Mouse (Mus musculus) myocyte (in vitro differentiated cells): ENCODE results near the gene Uvrag. TPM values are rescaled to one million over a fixed set of nuclear protein-coding genes. Genes with fewer than 3 reads are reported as not detected.

Experiments
- H3K27me3 ChIP-seq: one replicate; pipeline ENCODE4 v1.6.1; 2011; ENCODE audit not compliant: control insufficient read depth, insufficient read depth, insufficient read length
- H3K36me3 ChIP-seq: one replicate; pipeline ENCODE4 v1.6.1; 2011; ENCODE audit not compliant: control insufficient read depth, insufficient read depth
- H3K4me2 ChIP-seq: one replicate; pipeline ENCODE4 v1.6.1; 2011; ENCODE audit warnings: low read depth, control low read depth
- H3K4me3 ChIP-seq: one replicate; pipeline ENCODE4 v1.5.1; 2011; ENCODE audit warnings: mild to moderate bottlenecking, control low read depth, moderate library complexity
- H3K79me2 ChIP-seq: one replicate; pipeline ENCODE4 v1.6.1; 2011; ENCODE audit not compliant: control insufficient read depth, insufficient read depth
- H3ac ChIP-seq: one replicate; pipeline ENCODE4 v1.6.1; 2011; ENCODE audit not compliant: control insufficient read depth, insufficient read length
- CEBPB ChIP-seq: IDR thresholded peaks from 2 replicates; pipeline ENCODE4 v1.6.1; 2011; ENCODE audit warnings: mild to moderate bottlenecking, moderate library complexity; ENCODE audit not compliant: poor library complexity, insufficient read depth, severe bottlenecking
- E2F4 ChIP-seq: IDR thresholded peaks from one replicate; pipeline ENCODE4 v1.6.1; 2011; ENCODE audit warnings: mild to moderate bottlenecking, control low read depth, moderate library complexity; ENCODE audit not compliant: insufficient read depth
- MAX ChIP-seq: IDR thresholded peaks from one replicate; pipeline ENCODE4 v1.6.1; 2011; ENCODE audit warnings: low read depth, mild to moderate bottlenecking, control low read depth
- MYOD1 ChIP-seq, 3 experiments: IDR thresholded peaks; one replicate each; pipeline ENCODE4 v1.6.1; 2011; ENCODE audit warnings: control low read depth in 2 of 3, low read depth in 2 of 3, mild to moderate bottlenecking in 2 of 3, moderate library complexity in 1 of 3; ENCODE audit not compliant: insufficient read length in 2 of 3, control insufficient read depth in 1 of 3
- MYOG ChIP-seq, 3 experiments: IDR thresholded peaks; one replicate each; pipeline ENCODE4 v1.6.1; 2011; ENCODE audit warnings: control low read depth in 2 of 3, low read depth in 2 of 3, mild to moderate bottlenecking in 2 of 3; ENCODE audit not compliant: insufficient read length in 2 of 3, control insufficient read depth in 1 of 3, insufficient read depth in 1 of 3
- POLR2A ChIP-seq: IDR thresholded peaks from one replicate; pipeline ENCODE4 v1.6.1; 2011; ENCODE audit warnings: low read depth, mild to moderate bottlenecking, control low read depth, moderate library complexity; ENCODE audit not compliant: insufficient read length
- POLR2AphosphoS2 ChIP-seq: IDR thresholded peaks from one replicate; pipeline ENCODE4 v1.6.1; 2011; ENCODE audit warnings: low read depth, control low read depth; ENCODE audit not compliant: insufficient read length
- REST ChIP-seq: IDR thresholded peaks from one replicate; pipeline ENCODE4 v1.6.1; 2011; ENCODE audit warnings: mild to moderate bottlenecking, control low read depth, moderate library complexity; ENCODE audit not compliant: insufficient read depth, insufficient read length
- SRF ChIP-seq: IDR thresholded peaks from one replicate; pipeline ENCODE4 v1.6.1; 2011; ENCODE audit warnings: low read depth; ENCODE audit not compliant: control insufficient read depth, insufficient read length
- TCF12 ChIP-seq: IDR thresholded peaks from one replicate; pipeline ENCODE4 v1.6.1; 2011; ENCODE audit warnings: mild to moderate bottlenecking, control low read depth; ENCODE audit not compliant: poor library complexity, insufficient read depth, severe bottlenecking
- TCF3 ChIP-seq: IDR thresholded peaks from one replicate; pipeline ENCODE4 v1.6.1; 2011; ENCODE audit warnings: low read depth, control low read depth; ENCODE audit not compliant: insufficient read length
- USF1 ChIP-seq: IDR thresholded peaks from one replicate; pipeline ENCODE4 v1.6.1; 2011; ENCODE audit warnings: low read depth, mild to moderate bottlenecking, control low read depth, moderate library complexity
- polyA plus RNA-seq: library from polyadenylated mRNA; unstranded; fragments of >200 nt; fragmentation: generic; extraction: Trizol; gene quantifications from one replicate; pipeline ENCODE4 v1.2.1, GENCODE M21; 2012; ENCODE audit warnings: missing spikeins

Gene Uvrag
- polyA plus RNA-seq, 1 experiment: 9.0 TPM

DNA sequence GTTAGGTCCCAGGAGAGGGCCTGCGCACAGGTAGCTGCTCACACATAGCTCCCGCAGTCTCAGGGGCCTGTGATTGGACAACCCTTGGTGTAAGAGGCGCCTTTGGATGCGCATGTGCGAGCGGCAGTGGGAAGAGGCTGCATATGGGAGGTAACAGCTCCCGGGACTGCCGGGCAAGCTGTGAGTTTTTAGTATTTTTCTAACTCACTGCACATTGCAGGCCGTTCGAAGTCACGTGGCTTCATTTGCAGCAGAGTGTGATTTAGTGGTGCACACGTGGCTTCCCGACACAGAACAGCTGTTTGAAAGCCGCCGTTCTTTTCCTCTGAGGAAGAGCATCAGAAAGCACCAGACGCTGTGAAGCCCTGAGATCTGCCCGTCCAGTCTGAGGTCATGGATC lies 125.5 kb downstream of the Uvrag start:
- Histone ChIP-seq H3K79me2 (no peaks in the 10 kb centered on the region), H3K4me2 (no peak overlapping the region), H3K36me3 (no peaks in the 10 kb centered on the region), H3K4me3 (no peak overlapping the region), H3K27me3 (no peaks in the 10 kb centered on the region), H3ac (no peak overlapping the region)
- TF ChIP-seq MAX (no peak), POLR2A (no peak), TCF3 (no peak), CEBPB (no peak), MYOD1 (IDR thresholded peaks at IDR 0.05; ENCODE audit: control insufficient read depth in 1 of 3, insufficient read length in 2 of 3, low read depth in 2 of 3) (no peak)

DNA sequence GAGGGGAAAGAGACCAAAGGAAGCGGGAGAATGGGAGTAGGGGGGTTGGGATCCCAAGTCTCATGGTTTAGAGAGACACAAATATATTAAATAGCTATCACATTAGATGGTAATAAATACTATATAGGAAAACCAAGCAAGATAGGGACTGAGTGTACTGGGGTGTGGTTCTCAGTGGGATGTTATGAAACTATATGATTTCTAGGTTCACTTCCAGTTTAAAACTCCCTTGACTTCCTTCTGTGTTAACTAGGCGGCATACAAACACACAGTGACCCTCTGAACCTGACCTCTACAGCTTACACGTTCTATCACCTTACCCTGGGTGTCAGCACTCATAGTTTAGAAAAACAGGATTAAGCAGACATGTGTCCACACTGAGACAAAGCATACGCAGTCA lies 126.3 kb downstream of the Uvrag start:
- Histone ChIP-seq H3K36me3 (no peaks in the 10 kb centered on the region), H3K4me2 (no peak overlapping the region), H3K4me3 (no peak overlapping the region), H3K79me2 (no peaks in the 10 kb centered on the region), H3ac (no peak overlapping the region), H3K27me3 (no peaks in the 10 kb centered on the region)
- TF ChIP-seq TCF12 (no peak), E2F4 (no peak), TCF3 (no peak), POLR2A (no peak), REST (no peak), MYOD1 (IDR thresholded peaks at IDR 0.05; ENCODE audit: control insufficient read depth in 1 of 3, insufficient read length in 2 of 3, low read depth in 2 of 3) (no peak), SRF (no peak), USF1 (no peak), POLR2AphosphoS2 (no peak), MYOG (IDR thresholded peaks at IDR 0.05; ENCODE audit: control insufficient read depth in 1 of 3, insufficient read depth in 1 of 3, insufficient read length in 2 of 3, low read depth in 2 of 3) (no peak), MAX (no peak), CEBPB (no peak)

DNA sequence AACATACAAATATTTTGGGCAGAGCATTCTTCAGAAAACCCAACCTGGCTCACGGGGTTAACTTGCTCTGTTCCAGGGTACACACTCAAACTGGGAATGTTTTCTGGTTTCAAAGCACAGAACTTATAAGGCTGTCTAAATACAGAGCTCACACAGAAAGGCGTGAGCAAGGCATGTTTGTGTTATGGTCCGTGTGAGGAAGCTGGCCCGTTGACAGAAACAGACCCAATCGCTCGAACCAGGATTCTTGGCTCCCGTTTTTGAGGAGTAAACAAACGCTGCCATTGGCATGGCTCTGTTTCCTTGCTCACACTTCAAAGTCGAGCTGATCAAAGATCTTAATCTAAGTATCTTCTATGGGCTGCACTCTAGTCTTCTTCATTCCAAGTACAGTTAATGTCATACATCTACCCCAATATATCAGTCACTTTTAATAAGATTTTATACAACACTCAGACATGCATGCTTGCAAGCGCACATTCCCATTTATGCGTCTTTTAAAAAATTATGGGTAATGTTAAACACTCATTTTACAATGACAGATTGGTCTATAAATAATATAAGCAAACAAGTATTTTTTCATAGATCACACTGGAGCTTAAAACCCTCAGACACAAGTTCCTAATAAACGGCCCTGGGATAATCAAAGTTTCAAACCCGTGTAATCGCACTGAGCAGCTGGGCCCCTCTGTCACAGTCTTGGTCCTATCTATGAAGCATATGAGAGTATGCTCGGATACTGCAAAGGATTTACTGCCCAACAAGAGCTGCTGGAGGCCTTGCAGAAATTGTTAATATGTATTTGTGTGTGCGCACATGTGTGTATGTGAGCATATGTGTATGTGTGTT lies 133.2 kb downstream of the Uvrag start:
- Histone ChIP-seq H3K27me3 (no peaks in the 10 kb centered on the region), H3K36me3 (peaks cover 5% of the 10 kb centered on the region), H3K79me2 (no peaks in the 10 kb centered on the region), H3K4me2 (no peak overlapping the region), H3K4me3 (no peak overlapping the region), H3ac (no peak overlapping the region)
- TF ChIP-seq E2F4 (no peak), MYOD1 (IDR thresholded peaks at IDR 0.05; ENCODE audit: control insufficient read depth in 1 of 3, insufficient read length in 2 of 3, low read depth in 2 of 3) (no peak), REST (no peak)

DNA sequence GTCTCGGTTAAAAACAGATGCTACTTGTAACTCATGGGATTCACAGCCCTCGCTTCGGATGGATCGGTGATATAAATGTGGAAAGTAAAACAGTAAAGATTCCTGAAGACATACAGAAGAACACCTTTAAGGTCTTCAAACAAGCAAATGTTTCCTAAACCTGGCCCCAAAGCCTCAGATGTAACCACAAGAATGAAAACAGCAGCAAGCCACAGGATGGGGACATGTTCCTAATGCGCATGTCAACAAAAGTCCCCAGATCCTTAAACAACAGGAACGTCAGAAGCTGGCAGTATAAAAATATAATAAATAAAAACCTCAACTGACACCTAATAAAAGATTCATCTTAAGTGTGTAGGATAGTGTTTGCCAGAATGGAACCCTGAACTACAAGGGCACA lies 137.7 kb downstream of the Uvrag start:
- TF ChIP-seq USF1 (no peak), TCF12 (no peak), SRF (no peak), REST (no peak), POLR2A (no peak)
- no peak overlapping the region for H3ac ChIP-seq
- H3K36me3 ChIP-seq: peaks cover 5% of the 10 kb centered on the region
- no peak overlapping the region for H3K4me3 ChIP-seq
- no peaks in the 10 kb centered on the region for H3K79me2 ChIP-seq
- no peak overlapping the region for H3K4me2 ChIP-seq
- no peaks in the 10 kb centered on the region for H3K27me3 ChIP-seq

DNA sequence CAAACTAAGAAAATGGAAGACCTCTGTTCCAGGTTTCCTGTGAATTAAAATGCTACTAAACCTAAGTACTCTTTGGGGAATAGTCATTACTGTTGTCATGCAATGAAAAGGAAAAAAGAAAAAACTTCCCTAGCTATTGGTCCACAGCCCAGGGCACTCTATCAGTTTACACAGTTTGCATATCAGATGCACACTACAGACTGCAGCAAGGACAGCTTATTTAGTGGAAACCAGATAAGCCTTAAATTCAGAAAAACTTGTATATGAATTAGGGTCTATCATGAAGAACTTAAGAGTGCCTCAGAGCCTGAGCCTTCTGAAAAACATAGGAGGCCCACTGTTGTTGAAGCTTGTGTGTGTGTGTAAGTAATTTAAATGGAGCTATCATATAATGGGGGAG lies 142.2 kb downstream of the Uvrag start:
- no peak for TF ChIP-seq POLR2A
- no peak for TF ChIP-seq POLR2AphosphoS2
- no peak for TF ChIP-seq MAX
- TF ChIP-seq MYOD1 (IDR thresholded peaks at IDR 0.05; ENCODE audit: control insufficient read depth in 1 of 3, insufficient read length in 2 of 3, low read depth in 2 of 3): no peak
- TF ChIP-seq USF1: no peak
- TF ChIP-seq SRF: no peak
- no peak for TF ChIP-seq TCF3
- no peak for TF ChIP-seq MYOG (IDR thresholded peaks at IDR 0.05; ENCODE audit: control insufficient read depth in 1 of 3, insufficient read depth in 1 of 3, insufficient read length in 2 of 3, low read depth in 2 of 3)
- TF ChIP-seq REST: no peak
- TF ChIP-seq CEBPB: no peak
- TF ChIP-seq E2F4: no peak
- H3K4me2 ChIP-seq: no peak overlapping the region
- no peak overlapping the region for H3ac ChIP-seq
- H3K79me2 ChIP-seq: no peaks in the 10 kb centered on the region
- no peak overlapping the region for H3K4me3 ChIP-seq
- peaks cover 4% of the 10 kb centered on the region for H3K36me3 ChIP-seq
- H3K27me3 ChIP-seq: no peaks in the 10 kb centered on the region
